Mouse (Mus musculus): ENCODE data around the gene Spata20. TPM values are rescaled to one million over a fixed set of nuclear protein-coding genes. Genes with fewer than 3 reads are reported as not detected.
A peak's percentile ranks its signal among the peaks of the same experiment; 100 is the strongest.

The Spata20 gene
- total RNA-seq, 1 experiment, result 0.71 TPM

GRCm38 (mm10) chr11:94521219-94521843 is 35.4 kb upstream of the Spata20 start, which contains the start of gene Mycbpap:
Gene Mycbpap (minus strand): TSS chr11:94521742.
- H3K27ac ChIP-seq (ENCODE audit: insufficient read depth, low read depth, low read length, poor library complexity, severe bottlenecking), result no peak within 1 kb of the TSS
- peak within 1 kb of the TSS; percentile 59 to 91 for H3K4me3 ChIP-seq (ENCODE audit: insufficient read depth in 1 of 2, low read depth in 1 of 2, low read length in 2 of 2, poor library complexity in 1 of 2, severe bottlenecking in 1 of 2)
- peak within 1 kb of the TSS; percentile 45; the same call in 1 of the 2 replicates for H3K9ac ChIP-seq (ENCODE audit: insufficient read depth, low read depth, low read length, poor library complexity, severe bottlenecking)
- H3K4me1 ChIP-seq (ENCODE audit: control insufficient read depth in 2 of 2, insufficient read depth in 2 of 2, low read length in 2 of 2, poor library complexity in 1 of 2), result peaks cover 0 to 5% of the 10 kb centered on the region in 2 experiments; a peak in 1 of 4 replicates
- H3K36me3 ChIP-seq (ENCODE audit: control insufficient read depth, insufficient read depth, low read length, poor library complexity, severe bottlenecking), result no peaks in the 10 kb centered on the region
- H3K9me3 ChIP-seq (ENCODE audit: control insufficient read depth, insufficient read depth, low read depth, low read length), result no peaks in the 10 kb centered on the region
- in situ Hi-C loops (cut with MboI; ENCODE audit: low sequenced_read_pairs in 2 of 2, unreplicated experiment in 2 of 2), result no loop called here
- DNase-seq (ENCODE audit: low read depth, low spot score), result peak; percentile 34
- TF ChIP-seq HCFC1 (IDR thresholded peaks at IDR 0.05; ENCODE audit: borderline replicate concordance, insufficient read depth, low read length) (no peak), ZC3H11A (IDR thresholded peaks at IDR 0.05; ENCODE audit: borderline replicate concordance, low read depth, low read length) (no peak), ZNF384 (IDR thresholded peaks at IDR 0.05; ENCODE audit: low read depth, low read length) (no peak), MAFK (IDR thresholded peaks at IDR 0.05; ENCODE audit: insufficient read depth, low read depth, low read length) (no peak), CHD2 (IDR thresholded peaks at IDR 0.05; ENCODE audit: low read depth, low read length) (no peak)

GRCm38 (mm10) chr11:94513452-94513851 is 27.5 kb upstream of the Spata20 start:
- H3K27ac ChIP-seq (ENCODE audit: insufficient read depth, low read depth, low read length, poor library complexity, severe bottlenecking), result no peak overlapping the region
- TF ChIP-seq HCFC1 (IDR thresholded peaks at IDR 0.05; ENCODE audit: borderline replicate concordance, insufficient read depth, low read length) (no peak), CHD2 (IDR thresholded peaks at IDR 0.05; ENCODE audit: low read depth, low read length) (no peak), ZNF384 (IDR thresholded peaks at IDR 0.05; ENCODE audit: low read depth, low read length) (no peak), ZC3H11A (IDR thresholded peaks at IDR 0.05; ENCODE audit: borderline replicate concordance, low read depth, low read length) (no peak), MAFK (IDR thresholded peaks at IDR 0.05; ENCODE audit: insufficient read depth, low read depth, low read length) (no peak)
- no peak overlapping the region for H3K4me3 ChIP-seq (ENCODE audit: insufficient read depth in 1 of 2, low read depth in 1 of 2, low read length in 2 of 2, poor library complexity in 1 of 2, severe bottlenecking in 1 of 2)
- DNase-seq (ENCODE audit: low read depth, low spot score), result no peak
- no peaks in the 10 kb centered on the region for H3K9me3 ChIP-seq (ENCODE audit: control insufficient read depth, insufficient read depth, low read depth, low read length)
- in situ Hi-C loops (cut with MboI; ENCODE audit: low sequenced_read_pairs in 2 of 2, unreplicated experiment in 2 of 2), result no loop called here
- H3K4me1 ChIP-seq (ENCODE audit: control insufficient read depth in 2 of 2, insufficient read depth in 2 of 2, low read length in 2 of 2, poor library complexity in 1 of 2), result no peaks in the 10 kb centered on the region
- H3K36me3 ChIP-seq (ENCODE audit: control insufficient read depth, insufficient read depth, low read length, poor library complexity, severe bottlenecking), result no peaks in the 10 kb centered on the region
- H3K9ac ChIP-seq (ENCODE audit: insufficient read depth, low read depth, low read length, poor library complexity, severe bottlenecking), result no peak overlapping the region

- no peaks in the 10 kb centered on the region for H3K4me1 ChIP-seq (ENCODE audit: control insufficient read depth in 2 of 2, insufficient read depth in 2 of 2, low read length in 2 of 2, poor library complexity in 1 of 2)
- no peaks in the 10 kb centered on the region for H3K9me3 ChIP-seq (ENCODE audit: control insufficient read depth, insufficient read depth, low read depth, low read length)
- no peak overlapping the region for H3K27ac ChIP-seq (ENCODE audit: insufficient read depth, low read depth, low read length, poor library complexity, severe bottlenecking)
- TF ChIP-seq ZC3H11A (IDR thresholded peaks at IDR 0.05; ENCODE audit: borderline replicate concordance, low read depth, low read length) (no peak), ZNF384 (IDR thresholded peaks at IDR 0.05; ENCODE audit: low read depth, low read length) (no peak), CHD2 (IDR thresholded peaks at IDR 0.05; ENCODE audit: low read depth, low read length) (no peak), MAFK (IDR thresholded peaks at IDR 0.05; ENCODE audit: insufficient read depth, low read depth, low read length) (no peak), HCFC1 (IDR thresholded peaks at IDR 0.05; ENCODE audit: borderline replicate concordance, insufficient read depth, low read length) (no peak)
- no peaks in the 10 kb centered on the region for H3K36me3 ChIP-seq (ENCODE audit: control insufficient read depth, insufficient read depth, low read length, poor library complexity, severe bottlenecking)
- no peak for DNase-seq (ENCODE audit: low read depth, low spot score)
- in situ Hi-C loops (cut with MboI; ENCODE audit: low sequenced_read_pairs in 2 of 2, unreplicated experiment in 2 of 2), result no loop called here
- no peak overlapping the region for H3K9ac ChIP-seq (ENCODE audit: insufficient read depth, low read depth, low read length, poor library complexity, severe bottlenecking)
- H3K4me3 ChIP-seq (ENCODE audit: insufficient read depth in 1 of 2, low read depth in 1 of 2, low read length in 2 of 2, poor library complexity in 1 of 2, severe bottlenecking in 1 of 2), result no peak overlapping the region
These were observed 23.0 kb upstream of the Spata20 start for GRCm38 (mm10) chr11:94508976-94509375.

- Histone ChIP-seq H3K9ac (ENCODE audit: insufficient read depth, low read depth, low read length, poor library complexity, severe bottlenecking) (no peak overlapping the region), H3K36me3 (ENCODE audit: control insufficient read depth, insufficient read depth, low read length, poor library complexity, severe bottlenecking) (no peaks in the 10 kb centered on the region), H3K27ac (ENCODE audit: insufficient read depth, low read depth, low read length, poor library complexity, severe bottlenecking) (no peak overlapping the region), H3K4me3 (ENCODE audit: insufficient read depth in 1 of 2, low read depth in 1 of 2, low read length in 2 of 2, poor library complexity in 1 of 2, severe bottlenecking in 1 of 2) (no peak overlapping the region), H3K9me3 (ENCODE audit: control insufficient read depth, insufficient read depth, low read depth, low read length) (no peaks in the 10 kb centered on the region), H3K4me1 (ENCODE audit: control insufficient read depth in 2 of 2, insufficient read depth in 2 of 2, low read length in 2 of 2, poor library complexity in 1 of 2) (peaks cover 2 to 16% of the 10 kb centered on the region in 2 experiments; a peak in 2 of 4 replicates)
- in situ Hi-C loops (cut with MboI; ENCODE audit: low sequenced_read_pairs in 2 of 2, unreplicated experiment in 2 of 2), result no loop called here
- DNase-seq (ENCODE audit: low read depth, low spot score), result no peak
- TF ChIP-seq ZC3H11A (IDR thresholded peaks at IDR 0.05; ENCODE audit: borderline replicate concordance, low read depth, low read length), result no peak
- TF ChIP-seq MAFK (IDR thresholded peaks at IDR 0.05; ENCODE audit: insufficient read depth, low read depth, low read length), result no peak
- TF ChIP-seq HCFC1 (IDR thresholded peaks at IDR 0.05; ENCODE audit: borderline replicate concordance, insufficient read depth, low read length), result no peak
- TF ChIP-seq CHD2 (IDR thresholded peaks at IDR 0.05; ENCODE audit: low read depth, low read length), result no peak
- TF ChIP-seq ZNF384 (IDR thresholded peaks at IDR 0.05; ENCODE audit: low read depth, low read length), result no peak
These were observed 15.5 kb upstream of the Spata20 start for GRCm38 (mm10) chr11:94501482-94501881.
